Mouse (Mus musculus) forebrain, embryonic 16.5 days (tissue): ENCODE measurements at regions not wholly inside any gene's neighbourhood (a gene's known extent, or its start where the extent isn't known, plus 50 kb on each side); places are given as distances from the start of the nearest gene placed in this dataset.

Experiments
- ATAC-seq: fragments of 200-750 bp; cut with Nextera tagmentation; 2 replicates; pipeline ENCODE4 v1.8.0; 2017; ENCODE audit warnings: mild to moderate bottlenecking, moderate library complexity
- H3K27ac ChIP-seq: fragments of 300-500 bp; sonication (generic); 2 replicates; pipeline ENCODE4 v1.5.1; 2014; ENCODE audit warnings: low read length, control low read depth
- H3K27me3 ChIP-seq: fragments of 300-500 bp; sonication (generic); replicated peaks from 2 replicates; pipeline ENCODE4 v1.6.1; 2014; ENCODE audit warnings: low read length; ENCODE audit not compliant: control insufficient read depth, insufficient read depth
- H3K36me3 ChIP-seq: fragments of 300-500 bp; sonication (generic); 2 replicates; pipeline ENCODE4 v1.6.1; 2014; ENCODE audit not compliant: control insufficient read depth, insufficient read depth
- H3K4me1 ChIP-seq: fragments of 300-500 bp; sonication (generic); replicated peaks from 2 replicates; pipeline ENCODE4 v1.6.1; 2014; ENCODE audit warnings: low read length; ENCODE audit not compliant: control insufficient read depth, insufficient read depth
- H3K4me2 ChIP-seq: fragments of 300-500 bp; sonication (generic); 2 replicates; pipeline ENCODE4 v1.6.1; 2014; ENCODE audit warnings: mild to moderate bottlenecking, low read length, control low read depth
- H3K4me3 ChIP-seq: fragments of 300-500 bp; sonication (generic); replicated peaks from 2 replicates; pipeline ENCODE4 v1.5.1; 2014; ENCODE audit warnings: mild to moderate bottlenecking, low read length, control low read depth
- H3K9ac ChIP-seq: fragments of 300-500 bp; sonication (generic); replicated peaks from 2 replicates; pipeline ENCODE4 v1.6.1; 2014; ENCODE audit warnings: low read depth, low read length, control low read depth
- H3K9me3 ChIP-seq: fragments of 300-500 bp; sonication (generic); 2 replicates; pipeline ENCODE4 v1.6.1; 2016; ENCODE audit warnings: low read length; ENCODE audit not compliant: control insufficient read depth
- WGBS: fragments of 180-500 bp; shearing (Covaris S2); extraction: QIAGEN DNeasy Blood & Tissue Kit; methylation state at CpG from one replicate; pipeline ENCODE4 v1.1.7; 2014; 5-methylcytosine and 5-hydroxymethylcytosine counted together

DNA sequence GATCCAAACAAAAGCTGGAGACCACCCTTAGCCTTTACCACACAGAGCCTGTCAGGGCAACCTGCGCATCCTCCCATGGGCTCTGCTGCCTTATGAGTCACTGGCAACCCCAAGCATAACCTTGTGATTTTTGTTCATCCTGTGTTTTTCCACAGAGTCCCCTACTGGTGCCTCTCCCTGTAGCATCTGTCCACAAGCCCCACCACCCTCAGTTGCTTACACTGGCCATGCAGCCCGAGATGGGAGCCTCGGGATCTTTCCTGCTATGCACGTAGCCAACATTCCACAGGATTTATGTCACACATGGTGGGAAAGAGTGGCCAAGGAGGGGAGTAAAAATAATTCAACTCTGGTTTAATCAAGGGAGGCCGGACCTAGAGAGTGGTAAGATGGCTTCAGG is 269.2 kb upstream of the Nfe2l3 start:
- Histone ChIP-seq H3K27me3 (no peaks in the 10 kb centered on the region), H3K36me3 (no peaks in the 10 kb centered on the region), H3K4me1 (peaks cover 2% of the 10 kb centered on the region; the same call in 1 of the 2 replicates), H3K9me3 (no peaks in the 10 kb centered on the region), H3K4me3 (no peak overlapping the region), H3K4me2 (no peak overlapping the region), H3K27ac (no peak overlapping the region), H3K9ac (no peak overlapping the region)
- ATAC-seq, result peak; percentile 24; the same call in 1 of the 2 replicates
- 38% methylated on average over 5 of the region's 5 CpGs for WGBS

DNA sequence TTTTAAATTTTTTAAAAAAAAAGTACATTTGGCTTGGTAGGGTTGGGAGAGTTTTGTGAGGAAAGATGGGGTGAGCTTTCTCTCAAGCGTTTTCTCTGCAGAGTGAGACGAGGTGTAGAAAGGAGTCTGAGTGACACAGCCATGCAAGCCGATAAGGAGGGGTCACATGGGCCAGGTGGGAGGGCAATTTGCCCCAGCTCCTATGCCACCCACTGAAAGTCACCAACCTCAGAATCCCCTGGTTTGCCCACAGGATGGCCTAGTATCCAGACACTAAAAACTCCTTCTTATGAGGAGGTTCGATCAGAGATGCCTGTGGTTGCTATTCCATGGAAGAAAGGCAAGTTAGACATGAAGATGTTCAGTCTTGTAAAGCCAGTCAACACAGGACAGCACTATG is 268.6 kb upstream of the Nfe2l3 start:
- Histone ChIP-seq H3K9me3 (no peaks in the 10 kb centered on the region), H3K27me3 (no peaks in the 10 kb centered on the region), H3K9ac (no peak overlapping the region), H3K4me3 (no peak overlapping the region), H3K4me2 (no peak overlapping the region), H3K36me3 (no peaks in the 10 kb centered on the region), H3K4me1 (peaks cover 8% of the 10 kb centered on the region), H3K27ac (no peak overlapping the region)
- 79% methylated on average over 4 of the region's 4 CpGs for WGBS
- no peak for ATAC-seq

DNA sequence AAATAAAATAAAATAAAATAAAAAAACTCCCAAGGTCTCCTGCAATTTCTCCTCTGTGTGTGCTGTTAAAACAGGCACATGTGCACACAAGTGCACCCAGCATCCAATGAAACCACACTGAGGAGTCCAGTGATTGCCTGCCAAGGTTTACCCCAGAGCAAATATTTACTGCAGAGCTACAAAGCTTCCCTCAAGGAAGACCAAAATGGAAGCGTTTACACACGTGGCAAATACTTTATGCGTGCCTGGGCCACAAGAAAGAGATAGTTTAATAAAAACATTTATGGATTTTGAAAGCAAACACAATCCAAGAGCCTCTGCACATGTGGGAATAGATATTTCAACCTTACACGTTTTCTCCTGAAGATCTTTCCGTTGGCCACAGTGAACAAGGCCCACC is 265.4 kb upstream of the Nfe2l3 start:
- ATAC-seq, result no peak
- peaks cover 7% of the 10 kb centered on the region for H3K27me3 ChIP-seq
- WGBS, result 78% methylated on average over 5 of the region's 5 CpGs

DNA sequence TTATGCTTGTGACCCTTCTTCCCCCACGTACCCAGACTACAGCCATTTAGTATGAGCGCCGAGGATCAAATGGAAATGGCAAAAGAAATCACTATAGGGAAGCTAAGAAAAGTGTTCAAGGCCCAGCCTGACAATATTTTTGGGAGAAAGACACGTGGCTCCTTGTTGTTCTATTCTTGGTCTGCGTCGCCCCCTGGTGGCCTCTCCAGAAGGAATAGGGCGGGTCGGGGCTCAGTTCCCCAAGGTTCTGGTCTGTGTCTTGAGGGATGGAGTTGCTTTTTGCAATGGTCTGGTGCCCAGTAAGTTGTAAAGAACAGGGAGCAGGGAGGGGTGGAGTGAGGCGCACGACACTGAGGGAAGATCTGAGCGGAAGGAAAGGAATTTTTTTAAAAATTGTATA is 264.4 kb upstream of the Nfe2l3 start:
- Histone ChIP-seq H3K4me1 (peaks cover 12% of the 10 kb centered on the region), H3K27ac (no peak overlapping the region), H3K4me3 (no peak overlapping the region), H3K9me3 (no peaks in the 10 kb centered on the region; the same call in 1 of the 2 replicates), H3K36me3 (no peaks in the 10 kb centered on the region), H3K9ac (no peak overlapping the region; the same call in 1 of the 2 replicates), H3K27me3 (peaks cover 16% of the 10 kb centered on the region), H3K4me2 (peak overlapping the region; percentile 59)
- 7% methylated on average over 11 of the region's 11 CpGs for WGBS
- ATAC-seq, result peak; percentile 70

More for the DNA sequence above, 265.4 kb upstream of the Nfe2l3 start:
- no peak overlapping the region for H3K27ac ChIP-seq
- no peaks in the 10 kb centered on the region; the same call in 1 of the 2 replicates for H3K9me3 ChIP-seq
- no peak overlapping the region for H3K9ac ChIP-seq
- H3K36me3 ChIP-seq, result no peaks in the 10 kb centered on the region
- peaks cover 12% of the 10 kb centered on the region for H3K4me1 ChIP-seq
- no peak overlapping the region for H3K4me2 ChIP-seq
- no peak overlapping the region for H3K4me3 ChIP-seq

DNA sequence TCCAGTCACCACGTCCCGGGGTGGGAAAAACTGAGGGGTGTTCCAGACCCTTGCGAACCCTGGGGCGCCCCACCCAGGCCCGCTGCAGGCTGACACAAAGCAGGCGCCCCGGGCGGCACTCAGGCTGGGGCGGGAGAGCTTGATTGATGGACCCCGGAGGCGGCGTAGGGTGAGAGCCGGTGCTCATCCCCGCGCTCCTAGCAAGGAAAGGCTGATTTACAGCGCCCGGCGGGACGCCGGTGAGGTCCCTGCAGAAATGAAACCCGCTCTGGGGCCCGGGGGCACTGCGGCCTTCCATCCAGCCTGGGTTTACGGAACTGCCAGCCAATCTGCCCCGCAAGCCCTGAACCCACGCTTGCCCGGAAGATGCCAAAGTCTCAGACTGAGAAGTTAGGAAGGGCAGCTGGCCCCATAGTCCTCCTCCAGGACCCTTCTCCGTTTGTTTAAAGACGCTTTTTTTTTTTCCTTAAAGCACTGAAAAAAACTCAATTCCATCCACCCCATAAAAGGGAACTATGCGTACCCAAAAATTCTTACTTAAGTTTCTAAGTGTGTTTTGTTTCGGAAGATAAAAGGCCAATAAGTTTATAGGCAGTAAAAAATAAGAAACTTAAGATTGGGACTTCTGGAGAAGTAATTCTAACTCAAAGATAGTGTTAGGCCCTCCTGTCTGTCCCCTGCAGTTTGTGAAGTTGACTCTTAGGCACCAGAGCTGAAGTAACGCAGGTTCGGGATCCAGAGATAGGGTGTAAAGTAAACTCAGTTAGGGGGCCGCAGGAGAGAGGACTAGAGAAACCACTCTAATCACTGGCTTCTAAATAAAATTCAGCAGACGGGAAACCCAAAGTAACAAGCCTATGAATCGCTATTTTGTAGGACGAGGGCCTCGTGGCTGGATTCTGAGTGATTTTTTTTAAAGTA is 263.4 kb upstream of the Nfe2l3 start:
- H3K4me3 ChIP-seq, result peak overlapping the region; percentile 35
- WGBS, result 17% methylated on average over 38 of the region's 38 CpGs
- H3K4me2 ChIP-seq, result peak overlapping the region; percentile 59
- peaks cover 25% of the 10 kb centered on the region for H3K27me3 ChIP-seq
- H3K9ac ChIP-seq, result peak overlapping the region; percentile 68
- ATAC-seq, result peak; percentile 27; the same call in 1 of the 2 replicates
- H3K9me3 ChIP-seq, result no peaks in the 10 kb centered on the region; the same call in 1 of the 2 replicates
- no peaks in the 10 kb centered on the region for H3K36me3 ChIP-seq
- H3K27ac ChIP-seq, result no peak overlapping the region
- H3K4me1 ChIP-seq, result peaks cover 15% of the 10 kb centered on the region

DNA sequence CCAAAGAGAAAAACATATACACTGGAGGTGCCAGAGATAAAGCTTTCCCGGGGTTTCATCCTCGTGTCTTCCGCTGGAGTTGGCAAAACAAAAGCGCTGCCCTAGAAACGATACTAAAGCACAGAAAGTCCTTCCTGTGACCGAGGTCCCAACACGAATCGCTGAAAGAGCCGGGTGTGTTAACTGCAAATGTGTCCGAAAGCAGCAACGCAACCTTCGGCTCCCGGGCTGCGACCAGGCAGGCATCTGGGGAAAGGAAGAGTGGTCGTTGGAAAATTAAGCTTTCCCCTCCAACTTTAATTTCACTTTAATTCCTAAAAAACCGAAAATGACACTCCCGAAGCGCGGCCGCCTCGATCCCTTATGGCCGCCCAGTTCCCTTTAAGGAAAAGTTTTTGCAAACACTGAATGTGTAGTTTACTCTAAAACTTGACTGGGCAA is 262.5 kb upstream of the Nfe2l3 start:
- 0 out of 2 replicates have a peak overlapping the region, but pooled peaks have one; percentile 35 for H3K27ac ChIP-seq
- peaks cover 15% of the 10 kb centered on the region for H3K4me1 ChIP-seq
- H3K27me3 ChIP-seq, result peaks cover 34% of the 10 kb centered on the region
- ATAC-seq, result no peak
- H3K9ac ChIP-seq, result no peak overlapping the region
- H3K36me3 ChIP-seq, result no peaks in the 10 kb centered on the region
- 7% methylated on average over 22 of the region's 22 CpGs for WGBS
- peak overlapping the region; percentile 31; the same call in 1 of the 2 replicates for H3K4me2 ChIP-seq
- no peaks in the 10 kb centered on the region; the same call in 1 of the 2 replicates for H3K9me3 ChIP-seq
- H3K4me3 ChIP-seq, result no peak overlapping the region

DNA sequence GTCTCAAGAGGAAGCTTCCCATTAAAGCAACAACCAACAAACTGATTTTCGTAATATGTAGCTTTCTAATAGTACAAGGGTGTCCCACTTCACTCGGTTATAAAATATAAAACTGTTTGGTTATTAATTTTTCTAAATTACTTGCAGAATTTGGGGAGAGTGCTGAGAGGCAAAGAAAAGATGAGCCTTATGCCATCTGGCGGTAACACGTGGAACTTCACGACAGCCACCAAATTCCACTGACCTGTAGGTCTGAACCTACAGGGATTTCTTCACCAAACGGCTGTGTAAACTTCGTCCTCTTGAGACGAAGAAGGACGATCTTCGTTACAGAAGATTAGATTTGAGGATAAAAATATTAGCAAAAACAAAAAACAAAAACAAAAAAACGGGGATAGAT is 262.1 kb upstream of the Nfe2l3 start:
- Histone ChIP-seq H3K27ac (no peak overlapping the region), H3K27me3 (peaks cover 38% of the 10 kb centered on the region)
- under 1% methylated on average over 11 of the region's 11 CpGs for WGBS

DNA sequence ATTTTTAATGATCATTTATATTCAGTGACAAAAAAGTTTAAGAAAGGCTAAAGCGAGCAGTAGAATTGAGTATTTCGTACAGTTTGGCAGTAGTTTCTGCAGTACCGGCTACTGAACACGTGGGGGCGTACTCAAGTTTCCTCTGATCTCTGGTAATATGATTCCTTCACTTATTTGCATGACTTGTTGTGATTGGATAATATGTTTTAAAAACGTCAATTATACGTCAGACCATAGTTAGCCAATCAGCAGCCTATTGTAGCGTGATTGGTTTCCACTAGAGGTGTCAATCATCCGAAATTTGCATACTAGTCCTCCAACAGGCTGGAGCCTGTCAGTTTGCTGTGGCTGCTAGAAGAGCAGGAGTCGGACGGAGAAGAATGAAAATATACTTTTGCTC is 261.6 kb upstream of the Nfe2l3 start:
- no peaks in the 10 kb centered on the region; the same call in 1 of the 2 replicates for H3K9me3 ChIP-seq
- peak; percentile 75 for ATAC-seq
- H3K27me3 ChIP-seq, result peaks cover 40% of the 10 kb centered on the region
- under 1% methylated on average over 11 of the region's 11 CpGs for WGBS
- no peak overlapping the region for H3K9ac ChIP-seq
- H3K27ac ChIP-seq, result no peak overlapping the region
- H3K4me1 ChIP-seq, result peaks cover 15% of the 10 kb centered on the region
- H3K4me2 ChIP-seq, result no peak overlapping the region
- H3K4me3 ChIP-seq, result no peak overlapping the region
- no peaks in the 10 kb centered on the region for H3K36me3 ChIP-seq

More for the DNA sequence above, 262.1 kb upstream of the Nfe2l3 start:
- no peak overlapping the region for H3K4me3 ChIP-seq
- no peak overlapping the region for H3K9ac ChIP-seq
- ATAC-seq, result 0 out of 2 replicates have a peak, but pooled peaks have one; percentile 26
- H3K9me3 ChIP-seq, result no peaks in the 10 kb centered on the region; the same call in 1 of the 2 replicates
- peaks cover 15% of the 10 kb centered on the region for H3K4me1 ChIP-seq
- H3K36me3 ChIP-seq, result no peaks in the 10 kb centered on the region
- peak overlapping the region; percentile 31; the same call in 1 of the 2 replicates for H3K4me2 ChIP-seq

DNA sequence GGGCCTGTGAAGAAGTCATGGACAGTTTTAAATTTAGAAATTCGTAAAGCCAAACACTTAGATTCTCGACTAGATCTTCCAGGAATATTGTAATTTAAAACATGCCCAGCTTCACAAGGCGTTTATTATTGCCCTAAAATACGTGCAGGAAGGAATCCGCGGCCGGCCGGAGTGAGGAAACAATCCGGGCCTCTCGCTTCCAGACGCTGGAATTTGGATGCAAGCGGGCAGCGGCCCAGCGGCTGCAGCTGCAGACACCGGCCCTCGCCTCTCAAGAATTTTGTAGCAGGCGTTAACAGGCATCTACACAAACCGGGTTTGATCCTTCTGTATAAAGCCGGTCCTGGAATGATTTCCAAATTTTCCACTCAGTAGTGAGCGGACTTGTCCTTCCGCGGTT is 260.7 kb upstream of the Nfe2l3 start:
- ATAC-seq, result no peak
- 2% methylated on average over 22 of the region's 22 CpGs for WGBS
- peaks cover 49% of the 10 kb centered on the region for H3K27me3 ChIP-seq
- H3K4me3 ChIP-seq, result no peak overlapping the region
- no peak overlapping the region for H3K9ac ChIP-seq
- H3K4me2 ChIP-seq, result no peak overlapping the region
- H3K9me3 ChIP-seq, result no peaks in the 10 kb centered on the region; the same call in 1 of the 2 replicates
- peaks cover 15% of the 10 kb centered on the region for H3K4me1 ChIP-seq
- H3K36me3 ChIP-seq, result no peaks in the 10 kb centered on the region
- H3K27ac ChIP-seq, result no peak overlapping the region
